Mouse (Mus musculus): Measurements from ENCODE around the gene Supt4a.
A peak's percentile ranks its signal among the peaks of the same experiment; 100 is the strongest.

The Supt4a gene

DNA sequence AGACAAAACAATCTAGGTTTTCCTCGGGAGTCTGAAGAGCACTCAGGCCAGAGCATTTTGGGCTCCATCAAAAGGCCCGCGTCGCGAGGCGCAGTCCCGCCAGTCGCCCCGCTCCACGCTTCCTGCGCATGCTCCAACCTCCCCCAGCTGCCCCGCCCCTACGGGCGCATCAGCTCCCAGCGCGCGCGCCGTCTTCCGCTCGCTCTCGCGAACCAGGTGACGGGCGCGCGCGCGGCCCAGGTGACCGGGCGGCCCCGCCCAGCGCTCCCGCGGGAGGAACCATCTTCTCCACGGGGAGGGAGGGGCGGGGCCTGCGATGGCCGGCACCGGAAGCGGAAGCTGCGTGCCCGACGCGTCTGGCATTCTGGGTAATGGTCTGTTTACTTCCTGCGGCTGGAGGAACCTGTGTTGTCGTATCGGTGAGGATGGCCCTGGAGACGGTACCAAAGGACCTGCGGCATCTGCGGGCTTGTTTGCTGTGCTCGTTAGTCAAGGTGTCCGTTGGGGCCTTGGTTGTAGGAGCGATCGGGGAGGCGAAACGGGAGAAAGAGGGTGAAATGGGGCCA is at the start of gene Supt4a:
Supt4a (plus strand) TSS at position 378 of the 566 bp plus-strand sequence.
- DNase-seq: peak; percentile 98

DNA sequence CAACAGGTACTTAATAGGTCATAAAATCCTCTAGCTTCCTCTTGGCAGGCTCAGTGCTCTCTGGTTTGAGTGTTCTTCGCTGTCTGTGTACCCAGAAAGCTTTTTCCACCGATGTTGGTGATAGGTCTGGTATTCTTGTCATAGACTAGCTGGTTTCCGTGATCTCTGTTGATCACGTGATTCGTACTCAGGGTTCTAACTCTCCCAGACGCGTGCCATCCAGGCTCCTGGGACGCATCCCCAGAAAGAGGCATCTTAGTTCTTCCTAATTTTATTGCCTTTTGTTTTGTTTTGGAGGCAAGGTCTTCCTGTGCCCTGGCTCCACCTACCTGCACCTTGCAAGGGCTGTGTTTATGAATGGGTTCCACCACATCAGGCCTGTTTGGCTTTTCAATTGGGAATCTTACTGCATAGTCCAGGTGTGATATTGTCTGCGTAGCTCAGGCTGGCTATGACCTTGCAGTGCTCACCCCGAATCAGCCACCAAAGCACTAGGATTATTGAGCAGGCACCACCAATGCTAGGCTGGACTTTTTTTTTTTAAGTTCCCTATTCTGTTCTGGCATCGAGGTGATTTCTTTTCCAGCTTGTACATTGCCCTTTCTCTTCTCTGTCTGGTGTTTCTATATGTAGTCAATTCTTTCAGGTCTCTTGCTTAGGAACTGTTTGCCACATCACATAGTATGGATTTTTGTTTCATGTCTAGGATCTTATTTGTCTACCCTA is 48.7 kb upstream of the Supt4a start:
- no peak for DNase-seq

DNA sequence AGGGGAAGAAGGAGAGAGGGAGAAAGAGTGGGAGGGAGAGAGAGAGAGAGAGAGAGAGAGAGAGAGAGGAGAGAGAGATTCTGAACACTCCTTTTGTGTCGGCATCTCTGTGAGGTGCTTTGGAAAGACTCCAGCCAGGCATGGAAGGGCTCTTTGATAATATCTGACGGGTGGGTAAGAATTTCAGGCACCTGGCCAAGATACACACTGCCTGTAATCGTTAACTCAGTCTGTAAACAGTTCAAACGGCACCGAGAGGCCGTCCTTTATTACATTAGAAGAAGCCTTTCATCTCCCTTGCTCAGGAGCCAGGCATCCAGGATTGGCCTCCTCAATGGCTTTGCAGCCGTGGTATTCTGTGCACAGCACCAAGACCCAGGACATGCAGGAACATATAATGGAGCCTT is 47.9 kb upstream of the Supt4a start:
- no peak for DNase-seq

- no peak for DNase-seq
These were observed 47.2 kb upstream of the Supt4a start for GRCm38 (mm10) chr11:87690054-87690740.

DNA sequence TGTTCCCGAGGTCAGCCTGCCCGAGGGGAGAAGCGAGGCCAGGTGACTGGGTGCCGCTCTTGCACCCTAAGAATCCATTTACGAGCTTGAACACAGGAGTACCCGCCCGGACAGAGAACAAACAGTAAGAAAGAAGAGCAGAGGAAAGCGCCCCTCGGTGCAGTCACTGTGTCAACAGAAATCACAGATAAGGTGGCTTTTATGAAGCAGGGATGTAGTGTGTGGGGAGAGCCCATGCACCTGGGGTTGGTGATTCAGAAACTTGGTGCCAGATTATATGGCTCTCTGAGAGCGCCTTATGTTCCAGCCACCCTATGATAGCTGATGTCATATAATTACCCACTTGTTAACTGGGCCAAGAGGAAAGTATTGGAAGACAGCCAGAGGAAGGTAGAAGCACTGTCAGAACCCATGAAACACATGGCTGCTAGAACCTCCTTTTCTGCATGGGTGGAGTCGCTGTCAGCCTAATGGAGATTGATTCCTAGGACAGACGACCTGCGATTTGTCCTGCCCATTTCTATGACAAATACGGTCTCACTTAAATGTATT is 40.1 kb upstream of the Supt4a start:
- no peak for DNase-seq

- DNase-seq: no peak
These were observed 39.2 kb upstream of the Supt4a start for GRCm38 (mm10) chr11:87698126-87698525.

DNA sequence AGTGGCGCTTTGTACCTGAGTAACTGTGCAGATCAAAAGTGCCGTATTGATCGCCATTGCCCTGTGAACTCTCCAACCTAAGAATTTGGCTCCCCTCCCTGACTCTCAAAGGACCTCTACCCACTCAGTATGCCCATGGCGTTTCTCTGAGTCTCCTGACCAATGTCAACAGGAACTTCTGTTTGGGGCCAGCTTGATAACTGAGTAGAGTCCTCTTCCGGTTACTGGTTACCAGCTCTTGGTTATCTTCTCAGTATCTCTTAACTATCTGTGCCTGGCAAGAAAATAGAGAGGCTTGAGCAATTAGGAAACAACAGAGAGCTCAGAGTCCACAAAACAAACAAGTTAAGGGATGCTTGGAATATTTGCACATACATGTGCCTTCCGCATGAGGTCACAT is 36.2 kb upstream of the Supt4a start:
- no peak for DNase-seq

GRCm38 (mm10) chr11:87701877-87702620 is 35.3 kb upstream of the Supt4a start:
- no peak for DNase-seq

DNA sequence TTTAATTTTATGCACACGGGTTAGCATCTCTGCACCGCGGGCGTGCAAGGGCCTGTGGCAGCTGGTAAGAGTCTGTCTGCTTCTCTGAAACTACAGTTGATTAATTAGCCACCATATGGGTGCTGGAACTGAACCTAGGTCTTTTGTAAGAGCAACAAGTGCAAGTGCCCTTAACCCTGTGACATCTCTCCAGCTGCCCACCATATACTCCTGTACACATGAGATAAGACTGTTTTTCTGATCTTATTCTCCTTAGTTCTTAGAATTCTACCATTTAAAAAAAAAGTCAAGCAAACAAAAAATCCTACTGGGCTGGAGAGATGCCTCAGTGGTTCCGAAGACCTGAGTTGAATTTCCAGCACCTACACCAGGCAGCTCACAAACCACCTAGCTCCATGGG is 33.7 kb upstream of the Supt4a start:
- no peak for DNase-seq

GRCm38 (mm10) chr11:87704289-87704688 is 33.1 kb upstream of the Supt4a start:
- no peak for DNase-seq

GRCm38 (mm10) chr11:87707570-87707969 is 29.8 kb upstream of the Supt4a start:
- DNase-seq: no peak

DNA sequence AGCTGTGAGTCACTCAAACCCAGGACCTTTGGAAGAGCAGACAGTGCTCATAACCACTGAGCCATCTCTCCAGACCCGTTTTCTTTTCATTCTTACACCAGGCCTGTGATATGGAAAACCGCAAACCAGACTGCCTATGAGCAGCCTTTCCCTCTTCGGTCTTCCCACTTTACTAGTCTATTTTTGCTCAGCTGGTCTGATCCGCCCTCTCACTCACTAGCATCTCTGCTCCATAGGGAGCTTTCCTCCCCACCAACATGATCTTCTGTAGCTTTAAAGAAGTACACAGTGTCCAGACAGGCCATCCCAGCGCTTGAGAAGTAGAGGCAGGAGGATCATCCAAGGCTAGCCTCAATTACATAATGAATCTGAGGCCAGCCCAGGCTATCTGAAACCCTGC is 28.4 kb upstream of the Supt4a start:
- no peak for DNase-seq

GRCm38 (mm10) chr11:87709513-87710261 is 27.7 kb upstream of the Supt4a start:
- no peak for DNase-seq

GRCm38 (mm10) chr11:87710262-87710615 is 27.1 kb upstream of the Supt4a start:
- no peak for DNase-seq

DNA sequence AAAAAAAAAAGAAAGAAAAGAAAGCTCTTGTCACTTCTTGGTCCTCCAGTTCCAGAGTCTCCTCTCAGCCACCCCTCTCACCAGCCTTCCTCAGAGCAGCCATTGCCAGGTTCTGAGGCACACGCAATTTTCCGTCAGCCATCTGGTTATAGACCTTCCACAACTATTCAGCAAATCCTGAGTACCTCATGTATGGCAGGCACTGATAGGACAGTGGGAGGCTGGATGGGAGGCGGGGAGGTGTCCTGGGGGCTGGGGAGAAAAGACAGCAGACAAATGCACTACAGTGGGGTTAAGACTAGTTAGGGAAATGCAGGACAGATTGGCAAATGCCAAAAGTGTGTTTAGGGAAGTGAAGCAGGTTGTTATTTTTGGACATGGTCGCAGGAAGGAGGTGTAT is 25.2 kb upstream of the Supt4a start:
- DNase-seq: no peak

DNA sequence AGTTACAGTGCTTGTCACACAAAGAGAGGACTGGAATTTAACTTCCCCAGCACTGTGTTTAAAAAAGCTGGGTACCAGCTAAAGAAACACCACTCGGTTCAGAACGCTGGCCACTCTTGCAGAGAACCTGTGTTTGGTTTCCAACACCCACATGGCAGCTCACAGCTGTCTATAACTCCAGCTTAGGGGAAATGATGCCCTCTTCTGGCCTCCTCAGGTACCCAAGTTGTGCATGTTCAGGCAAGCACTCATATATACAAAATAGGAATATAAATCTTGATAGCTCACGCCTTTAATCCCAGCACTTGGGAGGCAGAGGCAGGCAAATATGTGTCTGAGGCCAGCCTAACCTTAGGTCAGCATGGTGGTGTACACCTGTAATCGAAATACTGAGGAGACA is 21.4 kb upstream of the Supt4a start:
- no peak for DNase-seq

- no peak for DNase-seq
These were observed 17.8 kb upstream of the Supt4a start for GRCm38 (mm10) chr11:87719526-87719925.

DNA sequence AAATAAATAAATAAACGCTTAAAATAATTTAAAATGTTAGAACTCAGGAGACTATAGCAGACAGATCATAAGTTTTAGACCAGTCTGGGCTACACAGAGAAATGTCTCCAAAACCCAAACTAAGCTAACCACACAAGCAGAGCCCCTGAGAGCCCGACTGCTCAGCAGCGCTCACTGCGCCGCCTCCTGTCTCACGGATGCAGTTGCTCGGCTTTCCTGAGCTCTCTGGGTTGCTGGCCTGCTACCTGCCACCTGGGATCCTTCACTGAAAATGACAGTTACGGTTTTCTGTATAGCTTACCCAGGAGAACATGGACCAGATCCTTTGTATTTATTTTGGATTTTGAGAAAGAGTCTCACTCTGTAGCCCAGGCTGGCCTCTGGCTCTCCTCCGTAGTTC is 17.0 kb upstream of the Supt4a start:
- DNase-seq: no peak

GRCm38 (mm10) chr11:87720839-87721238 is 16.5 kb upstream of the Supt4a start:
- DNase-seq: no peak

DNA sequence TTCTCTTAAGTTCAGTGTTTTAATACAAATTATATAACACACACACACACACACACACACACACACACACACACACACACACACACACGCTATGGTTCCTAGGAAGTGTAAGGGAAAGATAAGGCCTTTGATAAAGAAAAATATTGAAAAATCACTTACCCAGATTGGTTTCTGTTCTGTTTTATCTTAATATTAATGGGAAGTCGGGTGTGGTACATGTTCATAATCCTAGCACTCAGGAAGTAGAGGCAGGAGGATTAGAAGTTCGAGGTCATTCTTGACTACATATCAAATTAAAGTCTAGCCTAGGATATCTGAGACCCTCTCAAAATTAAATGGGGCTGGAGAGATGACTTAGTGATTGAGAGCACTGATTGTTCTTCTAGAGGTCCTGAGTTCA is 15.2 kb upstream of the Supt4a start:
- DNase-seq: no peak

DNA sequence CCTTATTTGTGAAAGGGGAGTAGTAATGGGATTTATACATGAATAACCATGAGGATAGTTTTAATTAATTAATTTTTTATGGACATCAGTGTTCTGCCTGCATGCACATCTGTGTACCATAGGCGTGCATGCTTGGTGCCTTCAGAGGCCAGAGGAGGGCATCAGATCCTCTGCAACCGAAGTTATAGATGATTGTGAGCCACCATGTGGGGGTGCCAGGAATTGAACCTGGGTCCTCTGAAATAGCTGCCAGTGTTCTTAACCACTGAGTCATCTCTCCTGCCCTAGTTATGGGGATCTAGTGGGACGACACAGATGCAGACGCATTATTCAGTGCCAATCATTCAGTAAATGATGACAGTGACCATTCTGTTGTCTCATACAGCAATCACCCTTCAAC is 14.5 kb upstream of the Supt4a start:
- DNase-seq: no peak

DNA sequence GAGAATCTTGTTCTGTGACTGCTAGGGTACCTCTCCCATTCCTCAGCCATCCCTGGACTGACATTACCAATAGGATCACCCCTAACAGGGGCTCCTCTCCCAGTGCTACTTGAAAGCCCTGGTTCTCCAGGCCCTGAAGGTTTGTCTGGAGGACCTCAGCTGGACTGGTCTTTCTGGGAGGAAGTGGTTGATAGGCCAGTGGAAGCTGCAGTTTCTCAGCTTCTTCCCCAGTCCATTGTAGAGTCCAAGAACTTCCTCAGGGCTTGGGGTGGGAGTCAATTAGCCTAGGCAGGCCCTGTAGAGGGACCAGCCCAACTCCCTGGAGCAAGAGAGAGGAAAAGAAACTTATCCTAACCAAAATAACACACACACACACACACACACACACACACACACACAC is 11.8 kb upstream of the Supt4a start:
- no peak for DNase-seq
